9 mouse cellular contexts compared by ENCODE assay signal in genomic region chr2:90889550-90890548, GRCm38 (mm10). TPM values are rescaled to one million over a fixed set of nuclear protein-coding genes. Genes with fewer than 3 reads are reported as not detected.
DNase-seq lines count a peak whose midpoint lies in the region; ATAC-seq and TF ChIP-seq lines count a peak whose summit lies in the region.
"Had no signal": no experiment of that assay in that cellular context is flagged by ENCODE, and none has a peak within 500 bp of the region (broad histone marks: within the 10 kb centered on the region; RNA-seq: fewer than 3 reads in every experiment).

No protein-coding gene starts in this region.

- H3K27me3 ChIP-seq in heart, embryonic 11.5 days (ENCODE audit: control insufficient read depth, insufficient read depth, low read length) = peaks cover 31% of the 10 kb centered on the region
- peaks cover 53% of the 10 kb centered on the region for H3K27me3 ChIP-seq in lung, embryonic 14.5 days (ENCODE audit: insufficient read depth, low read length)

- peak overlapping the region; percentile 78 for H3K9ac ChIP-seq in heart, embryonic 11.5 days (ENCODE audit: low read depth, low read length)
- H3K9ac ChIP-seq in lung, embryonic 14.5 days = peak overlapping the region; percentile 52

- H3K27ac ChIP-seq in left cerebral cortex, adult 2 months = peak overlapping the region; percentile 74
- peak overlapping the region; percentile 54 for H3K27ac ChIP-seq in heart, embryonic 11.5 days (ENCODE audit: low read depth, low read length)
- no peak overlapping the region for H3K27ac ChIP-seq in lung, embryonic 14.5 days (ENCODE audit: low read depth)
- H3K27ac ChIP-seq in olfactory bulb, adult 2 months (ENCODE audit: insufficient read depth, low read depth, low read length) = peak overlapping the region; percentile 84

- no peak for TF ChIP-seq CTCF in left cerebral cortex, adult 2 months (IDR thresholded peaks at IDR 0.05)
- no peak for TF ChIP-seq CTCF in lung, embryonic 14.5 days (IDR thresholded peaks at IDR 0.05; ENCODE audit: low read depth)
- TF ChIP-seq CTCF in olfactory bulb, adult 2 months (IDR thresholded peaks at IDR 0.05; ENCODE audit: insufficient read depth, low read depth, low read length) = no peak

- DNase-seq in left cerebral cortex, adult 2 months (ENCODE audit: extremely low spot score in 1 of 2, low spot score in 2 of 2) = peak in 1 of 2 experiments; percentile 67
- no peak for DNase-seq in left cerebral cortex, adult 11 months (ENCODE audit: low spot score)
- peak; percentile 67 for DNase-seq in embryo, embryonic 10.5 days (ENCODE audit: low spot score)
- DNase-seq in kidney, adult 9 months = peak; percentile 34
- peak; percentile 73 for DNase-seq in lung, embryonic 14.5 days
- DNase-seq in thymus, postnatal 10 days (ENCODE audit: low spot score in 2 of 2) = peak; percentile 20 to 41

- intact Hi-C loops in left cerebral cortex, adult 2 months (cut with DNase I) = no loop called here

- peaks cover 6% of the 10 kb centered on the region for H3K36me3 ChIP-seq in heart, embryonic 11.5 days (ENCODE audit: control insufficient read depth, insufficient read depth, low read length)
- peaks cover 17% of the 10 kb centered on the region for H3K36me3 ChIP-seq in lung, embryonic 14.5 days (ENCODE audit: insufficient read depth)

- no peaks in the 10 kb centered on the region for H3K9me3 ChIP-seq in heart, embryonic 11.5 days (replicated peaks; ENCODE audit: control insufficient read depth, low read length)
- H3K9me3 ChIP-seq in lung, embryonic 14.5 days (ENCODE audit: low read depth, low read length) = no peaks in the 10 kb centered on the region

- ATAC-seq in heart, embryonic 11.5 days (replicated peaks; ENCODE audit: insufficient number of reproducible peaks, low FRiP score, low TSS enrichment) = peak; percentile 72
- peak; percentile 74 for ATAC-seq in lung, embryonic 14.5 days (ENCODE audit: insufficient read depth)

- TF ChIP-seq POLR2A in olfactory bulb, adult 2 months (IDR thresholded peaks at IDR 0.05; ENCODE audit: insufficient read depth, low read depth, low read length) = no peak; the same call in 1 of the 2 replicates

- H3K4me1 ChIP-seq in heart, embryonic 11.5 days (ENCODE audit: control insufficient read depth, insufficient read depth, low read length) = peaks cover 9% of the 10 kb centered on the region
- H3K4me1 ChIP-seq in lung, embryonic 14.5 days (ENCODE audit: insufficient read depth) = no peaks in the 10 kb centered on the region; the same call in 1 of the 2 replicates
- peaks cover 33% of the 10 kb centered on the region for H3K4me1 ChIP-seq in olfactory bulb, adult 2 months (ENCODE audit: control insufficient read depth, insufficient read depth, low read length)

- H3K4me3 ChIP-seq in left cerebral cortex, adult 2 months = peak overlapping the region; percentile 39
- H3K4me3 ChIP-seq in heart, embryonic 11.5 days (ENCODE audit: low read depth, low read length) = peak overlapping the region; percentile 59
- peak overlapping the region; percentile 56 for H3K4me3 ChIP-seq in lung, embryonic 14.5 days (ENCODE audit: low read depth, low read length)
- H3K4me3 ChIP-seq in olfactory bulb, adult 2 months (ENCODE audit: insufficient read depth, low read depth, low read length) = peak overlapping the region; percentile 43
- H3K4me3 ChIP-seq: myocyte had no signal

- peak overlapping the region; percentile 84 for H3K4me2 ChIP-seq in heart, embryonic 11.5 days
- H3K4me2 ChIP-seq in lung, embryonic 14.5 days = peak overlapping the region; percentile 83

- 2% methylated on average over 129 of the region's 133 CpGs for WGBS in heart, embryonic 11.5 days (ENCODE audit: insufficient replicate concordance)
- 3% methylated on average over 128 of the region's 133 CpGs for WGBS in lung, embryonic 14.5 days
- WGBS in olfactory bulb, adult 2 months = 3% methylated on average over 133 of the region's 133 CpGs

RNA-seq across cellular contexts. Expression of gene C1qtnf4, which starts 4.2 kb away (rescaled TPM):
- 100 to 1,000 TPM; 259 to 287 TPM for total RNA-seq in left cerebral cortex, adult 2 months (2021)
- 15.7 and 16.2 TPM in 2 replicates for polyA plus RNA-seq in heart, embryonic 11.5 days (2014; fragmentation: Nextera tagmentation; extraction: Ambion mirVana)
- 3.1 and 3.6 TPM in 2 replicates for polyA plus RNA-seq in lung, embryonic 14.5 days (2014; fragmentation: Nextera tagmentation; extraction: Ambion mirVana)
- polyA plus RNA-seq in olfactory bulb, adult 2 months (2012; ENCODE audit: insufficient read depth, insufficient read length, low replicate concordance, missing spikeins) = not detected in 2 replicates

RNA-seq across cellular contexts. Expression of gene Kbtbd4, which starts 14.7 kb away (rescaled TPM):
- 10 to 100 TPM; 36.5 to 41.2 TPM for total RNA-seq in left cerebral cortex, adult 2 months (2021)
- polyA plus RNA-seq in heart, embryonic 11.5 days (2014; fragmentation: Nextera tagmentation; extraction: Ambion mirVana) = 26.2 and 31.5 TPM in 2 replicates
- polyA plus RNA-seq in lung, embryonic 14.5 days (2014; fragmentation: Nextera tagmentation; extraction: Ambion mirVana) = 28.7 and 32.5 TPM in 2 replicates
- polyA plus RNA-seq in olfactory bulb, adult 2 months (2012; ENCODE audit: insufficient read depth, insufficient read length, low replicate concordance, missing spikeins) = not detected in 2 replicates

RNA-seq across cellular contexts. Expression of gene Ndufs3, which starts 14.8 kb away (rescaled TPM):
- 100 to 1,000 TPM; 217 to 242 TPM for total RNA-seq in left cerebral cortex, adult 2 months (2021)
- polyA plus RNA-seq in heart, embryonic 11.5 days (2014; fragmentation: Nextera tagmentation; extraction: Ambion mirVana) = 331 and 358 TPM in 2 replicates
- 186 and 198 TPM in 2 replicates for polyA plus RNA-seq in lung, embryonic 14.5 days (2014; fragmentation: Nextera tagmentation; extraction: Ambion mirVana)
- not detected in 2 replicates for polyA plus RNA-seq in olfactory bulb, adult 2 months (2012; ENCODE audit: insufficient read depth, insufficient read length, low replicate concordance, missing spikeins)

RNA-seq across cellular contexts. Expression of gene Mtch2, which starts 42.9 kb away (rescaled TPM):
- 100 to 1,000 TPM in 1 of 2 experiments, 10 to 100 TPM in 1; 99.8 to 115 TPM for total RNA-seq in left cerebral cortex, adult 2 months (2021)
- polyA plus RNA-seq in heart, embryonic 11.5 days (2014; fragmentation: Nextera tagmentation; extraction: Ambion mirVana) = 262 and 263 TPM in 2 replicates
- 228 and 241 TPM in 2 replicates for polyA plus RNA-seq in lung, embryonic 14.5 days (2014; fragmentation: Nextera tagmentation; extraction: Ambion mirVana)
- 367 TPM in 1 of 2 replicates, not detected in the other for polyA plus RNA-seq in olfactory bulb, adult 2 months (2012; ENCODE audit: insufficient read depth, insufficient read length, low replicate concordance, missing spikeins)

RNA-seq across cellular contexts. Expression of gene Celf1, which starts 50.3 kb away (rescaled TPM):
- total RNA-seq in left cerebral cortex, adult 2 months (2021) = 100 to 1,000 TPM; 146 to 149 TPM
- 78.7 and 95.7 TPM in 2 replicates for polyA plus RNA-seq in heart, embryonic 11.5 days (2014; fragmentation: Nextera tagmentation; extraction: Ambion mirVana)
- 65.0 and 68.0 TPM in 2 replicates for polyA plus RNA-seq in lung, embryonic 14.5 days (2014; fragmentation: Nextera tagmentation; extraction: Ambion mirVana)
- polyA plus RNA-seq in olfactory bulb, adult 2 months (2012; ENCODE audit: insufficient read depth, insufficient read length, low replicate concordance, missing spikeins) = 177 and 210 TPM in 2 replicates
